9 mouse cellular contexts compared by ENCODE assay signal in genomic region chr1:66226372-66227368, GRCm38 (mm10). TPM values are rescaled to one million over a fixed set of nuclear protein-coding genes. Genes with fewer than 3 reads are reported as not detected.
DNase-seq lines count a peak whose midpoint lies in the region; ATAC-seq and TF ChIP-seq lines count a peak whose summit lies in the region.
"Had no signal": no experiment of that assay in that cellular context is flagged by ENCODE, and none has a peak within 500 bp of the region (broad histone marks: within the 10 kb centered on the region; RNA-seq: fewer than 3 reads in every experiment).

No protein-coding gene starts in this region.

- no peak for DNase-seq in forebrain, embryonic 11.5 days (ENCODE audit: low spot score)
- no peak for DNase-seq in forebrain, embryonic 10.5 days (ENCODE audit: extremely low spot score, low spot score)
- DNase-seq in midbrain, embryonic 10.5 days (ENCODE audit: low spot score) = no peak
- DNase-seq in midbrain, postnatal 0 days (ENCODE audit: low spot score) = peak; percentile 82
- no peak for DNase-seq in layer of hippocampus, adult 9-10 months (ENCODE audit: low spot score)

- H3K4me2 ChIP-seq in forebrain, embryonic 11.5 days (ENCODE audit: low read depth, low read length, severe bottlenecking) = no peak overlapping the region
- H3K4me2 ChIP-seq in midbrain, embryonic 13.5 days (replicated peaks) = no peak overlapping the region
- H3K4me2 ChIP-seq in forebrain, embryonic 12.5 days = no peak overlapping the region
- no peak overlapping the region for H3K4me2 ChIP-seq in midbrain, postnatal 0 days (ENCODE audit: low read depth, low read length, poor library complexity, severe bottlenecking)

- ATAC-seq in forebrain, embryonic 11.5 days (replicated peaks; ENCODE audit: low FRiP score) = 0 out of 2 replicates have a peak, but pooled peaks have one; percentile 49
- peak; percentile 82 for ATAC-seq in midbrain, embryonic 13.5 days
- ATAC-seq in forebrain, embryonic 12.5 days (ENCODE audit: low FRiP score) = peak; percentile 70
- peak; percentile 58; the same call in 1 of the 2 replicates for ATAC-seq in midbrain, postnatal 0 days (ENCODE audit: low FRiP score)
- no peak for ATAC-seq in megakaryocyte, adult 5-6 weeks (ENCODE audit: poor library complexity, severe bottlenecking)

- peaks cover 5% of the 10 kb centered on the region; the same call in 1 of the 2 replicates for H3K4me1 ChIP-seq in forebrain, embryonic 11.5 days (replicated peaks; ENCODE audit: control insufficient read depth, insufficient read depth, low read length)
- H3K4me1 ChIP-seq in forebrain, embryonic 10.5 days = peaks cover 15% of the 10 kb centered on the region
- peaks cover 36% of the 10 kb centered on the region for H3K4me1 ChIP-seq in midbrain, embryonic 13.5 days (replicated peaks)
- peaks cover 6% of the 10 kb centered on the region; the same call in 1 of the 2 replicates for H3K4me1 ChIP-seq in midbrain, embryonic 10.5 days
- H3K4me1 ChIP-seq in forebrain, embryonic 12.5 days = peaks cover 27% of the 10 kb centered on the region
- H3K4me1 ChIP-seq in midbrain, postnatal 0 days (ENCODE audit: insufficient read depth, low read length) = 0 out of 2 replicates have a peak, but pooled peaks cover 2% of the 10 kb centered on the region

- H3K27me3 ChIP-seq in forebrain, embryonic 11.5 days (ENCODE audit: control insufficient read depth, insufficient read depth, low read length) = no peaks in the 10 kb centered on the region
- H3K27me3 ChIP-seq in forebrain, embryonic 10.5 days (ENCODE audit: poor library complexity, severe bottlenecking) = no peaks in the 10 kb centered on the region
- H3K27me3 ChIP-seq in midbrain, embryonic 13.5 days = no peaks in the 10 kb centered on the region
- no peaks in the 10 kb centered on the region for H3K27me3 ChIP-seq in midbrain, embryonic 10.5 days (ENCODE audit: low read depth, poor library complexity, severe bottlenecking)
- no peaks in the 10 kb centered on the region for H3K27me3 ChIP-seq in forebrain, embryonic 12.5 days
- no peaks in the 10 kb centered on the region for H3K27me3 ChIP-seq in midbrain, postnatal 0 days (ENCODE audit: insufficient read depth, low read length)

- no peaks in the 10 kb centered on the region for H3K9me3 ChIP-seq in forebrain, embryonic 11.5 days (ENCODE audit: control insufficient read depth, low read length)
- no peaks in the 10 kb centered on the region for H3K9me3 ChIP-seq in forebrain, embryonic 10.5 days
- H3K9me3 ChIP-seq in midbrain, embryonic 13.5 days = no peaks in the 10 kb centered on the region
- no peaks in the 10 kb centered on the region for H3K9me3 ChIP-seq in midbrain, embryonic 10.5 days (replicated peaks)
- H3K9me3 ChIP-seq in forebrain, embryonic 12.5 days = no peaks in the 10 kb centered on the region
- H3K9me3 ChIP-seq in midbrain, postnatal 0 days (ENCODE audit: low read length) = no peaks in the 10 kb centered on the region

- H3K27ac ChIP-seq in forebrain, embryonic 11.5 days (ENCODE audit: low read depth, low read length) = 0 out of 2 replicates have a peak overlapping the region, but pooled peaks have one; percentile 3
- H3K27ac ChIP-seq in forebrain, embryonic 10.5 days = no peak overlapping the region
- peak overlapping the region; percentile 44; the same call in 1 of the 2 replicates for H3K27ac ChIP-seq in midbrain, embryonic 13.5 days
- no peak overlapping the region for H3K27ac ChIP-seq in midbrain, embryonic 10.5 days (replicated peaks)
- peak overlapping the region; percentile 42; the same call in 1 of the 2 replicates for H3K27ac ChIP-seq in forebrain, embryonic 12.5 days
- H3K27ac ChIP-seq in midbrain, postnatal 0 days (ENCODE audit: low read depth, low read length) = peak overlapping the region; percentile 18; the same call in 1 of the 2 replicates
- H3K27ac ChIP-seq: liver, embryonic 14.5 days had no signal

- no peak overlapping the region for H3K4me3 ChIP-seq in forebrain, embryonic 11.5 days (ENCODE audit: low read depth, low read length)
- no peak overlapping the region for H3K4me3 ChIP-seq in forebrain, embryonic 10.5 days
- no peak overlapping the region for H3K4me3 ChIP-seq in midbrain, embryonic 13.5 days (replicated peaks)
- no peak overlapping the region for H3K4me3 ChIP-seq in midbrain, embryonic 10.5 days
- H3K4me3 ChIP-seq in forebrain, embryonic 12.5 days (replicated peaks) = no peak overlapping the region
- H3K4me3 ChIP-seq in midbrain, postnatal 0 days (ENCODE audit: low read depth, low read length) = no peak overlapping the region

- no peaks in the 10 kb centered on the region for H3K36me3 ChIP-seq in forebrain, embryonic 11.5 days (ENCODE audit: control insufficient read depth, insufficient read depth, low read length)
- H3K36me3 ChIP-seq in forebrain, embryonic 10.5 days (replicated peaks) = no peaks in the 10 kb centered on the region
- H3K36me3 ChIP-seq in midbrain, embryonic 13.5 days = no peaks in the 10 kb centered on the region
- H3K36me3 ChIP-seq in midbrain, embryonic 10.5 days = no peaks in the 10 kb centered on the region
- H3K36me3 ChIP-seq in forebrain, embryonic 12.5 days (replicated peaks) = no peaks in the 10 kb centered on the region; the same call in 1 of the 2 replicates
- H3K36me3 ChIP-seq in midbrain, postnatal 0 days (ENCODE audit: insufficient read depth, low read length) = no peaks in the 10 kb centered on the region

- H3K9ac ChIP-seq in forebrain, embryonic 11.5 days (ENCODE audit: low read length) = no peak overlapping the region; the same call in 1 of the 2 replicates
- H3K9ac ChIP-seq in midbrain, embryonic 13.5 days (replicated peaks) = no peak overlapping the region
- no peak overlapping the region for H3K9ac ChIP-seq in forebrain, embryonic 12.5 days
- H3K9ac ChIP-seq in midbrain, postnatal 0 days (replicated peaks; ENCODE audit: low read length, poor library complexity, severe bottlenecking) = no peak overlapping the region
- H3K9ac ChIP-seq: liver, embryonic 14.5 days had no signal

- 64% methylated on average over 7 of the region's 7 CpGs for WGBS in forebrain, embryonic 11.5 days
- WGBS in forebrain, embryonic 10.5 days = 85% methylated on average over 7 of the region's 7 CpGs
- 49% methylated on average over 7 of the region's 7 CpGs for WGBS in midbrain, embryonic 13.5 days
- 82% methylated on average over 7 of the region's 7 CpGs for WGBS in midbrain, embryonic 10.5 days
- 46% methylated on average over 7 of the region's 7 CpGs for WGBS in forebrain, embryonic 12.5 days
- WGBS in midbrain, postnatal 0 days = 44% methylated on average over 7 of the region's 7 CpGs

- no peak for TF ChIP-seq CTCF in midbrain, postnatal 0 days (IDR thresholded peaks at IDR 0.05)

RNA-seq across cellular contexts. Expression of gene Map2, which starts 51.6 kb away (rescaled TPM):
- polyA plus RNA-seq in forebrain, embryonic 11.5 days (2014; fragmentation: Nextera tagmentation; extraction: Ambion mirVana) = 164 and 177 TPM in 2 replicates
- polyA plus RNA-seq in forebrain, embryonic 10.5 days (2016; fragmentation: Nextera tagmentation; extraction: Ambion mirVana) = 59.6 and 73.6 TPM in 2 replicates
- polyA plus RNA-seq in midbrain, embryonic 13.5 days (2015; fragmentation: Nextera tagmentation; extraction: Ambion mirVana) = 446 and 458 TPM in 2 replicates
- 76.0 and 147 TPM in 2 replicates for polyA plus RNA-seq in midbrain, embryonic 10.5 days (2016; fragmentation: Nextera tagmentation; extraction: Ambion mirVana)
- polyA plus RNA-seq in forebrain, embryonic 12.5 days (2016; fragmentation: Nextera tagmentation; extraction: Ambion mirVana) = 339 and 369 TPM in 2 replicates
- 1,392 and 1,504 TPM in 2 replicates for total RNA-seq in midbrain, postnatal 0 days (2014; rRNA removed)
- polyA plus RNA-seq in midbrain, postnatal 0 days (2015; fragmentation: Nextera tagmentation; extraction: Ambion mirVana) = 292 and 341 TPM in 2 replicates
- total RNA-seq in megakaryocyte, adult 5-6 weeks (2015) = 0.07 TPM in 1 of 2 replicates, not detected in the other
- not detected in 2 replicates for total RNA-seq in megakaryocyte, adult 5-6 weeks (2017)

Comparison
In these comparisons a context has a peak if more than half of its experiments do, and no peak if none do; other contexts are left out.
1. H3K27ac ChIP-seq: peak in forebrain, embryonic 11.5 days (single experiment), midbrain, embryonic 13.5 days (single experiment), forebrain, embryonic 12.5 days (single experiment) and midbrain, postnatal 0 days (single experiment); none in forebrain, embryonic 10.5 days (single experiment) and midbrain, embryonic 10.5 days (single experiment).